Mouse (Mus musculus) heart, embryonic 13.5 days (tissue): Measurements from ENCODE around the gene Chn2. TPM values are rescaled to one million over a fixed set of nuclear protein-coding genes. Genes with fewer than 3 reads are reported as not detected.
A peak's percentile ranks its signal among the peaks of the same experiment; 100 is the strongest.
"Not testable (repeated sequence)": the region's sequence is repeated elsewhere in the genome, so short reads cannot be mapped to it uniquely, and the experiment has no call there.

ENCODE experiments used
- ATAC-seq: fragments of 200-750 bp; cut with Nextera tagmentation; 2 replicates; pipeline ENCODE4 v1.8.0; 2017; ENCODE audit warnings: moderate TSS enrichment; ENCODE audit not compliant: insufficient number of reproducible peaks, low FRiP score, low TSS enrichment; ENCODE audit errors: extremely low read depth
- H3K27ac ChIP-seq: fragments of 300-500 bp; sonication (generic); replicated peaks from 2 replicates; pipeline ENCODE4 v1.5.1; 2015; ENCODE audit warnings: moderate library complexity, mild to moderate bottlenecking, inconsistent platforms
- H3K27me3 ChIP-seq: fragments of 300-500 bp; sonication (generic); replicated peaks from 2 replicates; pipeline ENCODE4 v1.6.1; 2015; ENCODE audit warnings: mild to moderate bottlenecking, inconsistent platforms
- H3K36me3 ChIP-seq: fragments of 300-500 bp; sonication (generic); 2 replicates; pipeline ENCODE4 v1.6.1; 2015; ENCODE audit warnings: mild to moderate bottlenecking, inconsistent platforms
- H3K4me1 ChIP-seq: fragments of 300-500 bp; sonication (generic); 2 replicates; pipeline ENCODE4 v1.6.1; 2015; ENCODE audit warnings: inconsistent platforms
- H3K4me2 ChIP-seq: fragments of 300-500 bp; sonication (generic); 2 replicates; pipeline ENCODE4 v1.6.1; 2015; ENCODE audit warnings: inconsistent platforms, mild to moderate bottlenecking, moderate library complexity
- H3K4me3 ChIP-seq: fragments of 300-500 bp; sonication (generic); 2 replicates; pipeline ENCODE4 v1.5.1; 2015; ENCODE audit warnings: moderate library complexity, mild to moderate bottlenecking, inconsistent platforms
- H3K9ac ChIP-seq: fragments of 300-500 bp; sonication (generic); 2 replicates; pipeline ENCODE4 v1.6.1; 2015; ENCODE audit warnings: inconsistent platforms, mild to moderate bottlenecking, moderate library complexity
- H3K9me3 ChIP-seq: fragments of 300-500 bp; sonication (generic); 2 replicates; pipeline ENCODE4 v1.6.1; 2016; ENCODE audit warnings: inconsistent platforms
- WGBS: fragments of 180-500 bp; shearing (Covaris S2); methylation state at CpG from one replicate; pipeline ENCODE4 v1.1.7; 2015; ENCODE audit warnings: mixed read lengths; 5-methylcytosine and 5-hydroxymethylcytosine counted together
- polyA plus RNA-seq: library from polyadenylated mRNA; unstranded; fragments of >200 nt; fragmentation: Nextera tagmentation; extraction: Ambion mirVana; gene quantifications from 2 replicates; pipeline ENCODE4 v1.2.1, GENCODE M21; 2015

Gene Chn2
- polyA plus RNA-seq, 1 experiment from 2014 or later, result 8.7 TPM

DNA sequence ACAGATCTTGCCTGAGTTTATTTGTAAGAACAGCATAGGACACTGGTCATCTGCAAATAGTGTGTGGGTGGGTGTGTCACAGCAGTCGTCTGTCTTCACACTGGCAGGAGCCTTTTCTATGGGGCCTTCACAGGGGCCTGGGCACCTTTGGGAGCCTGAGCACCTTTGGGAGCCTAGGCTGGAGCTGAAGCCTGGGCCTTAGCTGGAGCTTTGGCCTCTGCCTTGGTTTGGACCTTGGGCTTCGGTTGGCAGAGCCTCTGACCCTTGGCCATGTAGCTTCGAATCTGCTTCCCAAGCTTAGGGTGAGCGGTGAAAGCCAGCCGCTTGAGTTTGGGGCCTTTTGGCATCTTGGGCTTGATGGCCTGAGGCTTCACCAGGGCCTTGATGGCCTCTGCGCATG, 137.7 kb downstream of the Chn2 start:
- H3K9me3 ChIP-seq, ATAC-seq: not testable (repeated sequence)
- WGBS, result 79% methylated on average over 6 of the region's 6 CpGs

DNA sequence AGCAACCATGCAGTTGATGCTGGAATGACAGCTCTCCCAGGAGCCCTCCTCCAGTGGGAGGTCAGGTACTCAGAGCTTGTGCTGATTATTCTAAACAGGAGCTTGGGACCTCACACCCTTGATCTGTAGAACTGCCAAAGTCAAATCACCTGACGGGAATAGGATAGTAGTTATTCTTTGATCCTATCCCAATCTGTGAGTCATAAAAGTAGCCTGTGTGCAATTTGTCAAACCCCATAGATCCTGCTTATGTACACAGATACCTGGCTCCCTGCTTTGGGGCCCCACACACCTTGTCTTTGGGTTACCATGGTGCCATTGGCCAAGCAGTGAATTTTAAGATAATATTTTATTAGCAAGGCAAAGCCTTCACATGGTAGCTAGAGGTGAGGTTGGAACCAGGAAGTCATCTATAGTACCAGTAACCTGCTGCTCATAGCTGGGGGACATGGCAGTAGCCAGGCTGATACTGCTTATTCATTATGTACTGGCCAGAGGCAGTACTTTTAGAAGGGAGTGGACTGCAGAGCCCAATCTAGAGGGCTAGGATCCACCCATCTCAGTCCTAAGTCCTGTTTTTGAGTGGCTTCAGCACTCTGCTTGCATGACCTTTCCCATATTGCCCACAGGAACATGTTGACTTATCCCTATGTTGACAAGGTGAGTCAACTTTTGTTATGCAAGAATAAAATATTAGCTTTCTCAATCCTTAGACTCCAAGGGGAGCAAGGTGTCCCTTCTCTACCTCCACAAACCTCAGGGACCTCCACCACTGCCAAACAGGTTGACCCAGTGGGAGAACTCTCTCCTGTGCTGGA, 139.9 kb downstream of the Chn2 start:
- H3K36me3 ChIP-seq, result no peaks in the 10 kb centered on the region
- H3K4me1 ChIP-seq, result peaks cover 14% of the 10 kb centered on the region
- no peak overlapping the region for H3K4me3 ChIP-seq
- no peak overlapping the region for H3K27ac ChIP-seq
- 68% methylated on average over 1 of the region's 1 CpGs for WGBS
- no peak overlapping the region for H3K4me2 ChIP-seq
- ATAC-seq, result no peak
- no peak overlapping the region for H3K9ac ChIP-seq
- no peaks in the 10 kb centered on the region for H3K27me3 ChIP-seq
- H3K9me3 ChIP-seq, result no peaks in the 10 kb centered on the region

More for the DNA sequence above, 137.7 kb downstream of the Chn2 start:
- not testable (repeated sequence) for H3K4me3 ChIP-seq, H3K36me3 ChIP-seq, H3K9ac ChIP-seq, H3K27ac ChIP-seq, H3K4me1 ChIP-seq, H3K27me3 ChIP-seq, H3K4me2 ChIP-seq

DNA sequence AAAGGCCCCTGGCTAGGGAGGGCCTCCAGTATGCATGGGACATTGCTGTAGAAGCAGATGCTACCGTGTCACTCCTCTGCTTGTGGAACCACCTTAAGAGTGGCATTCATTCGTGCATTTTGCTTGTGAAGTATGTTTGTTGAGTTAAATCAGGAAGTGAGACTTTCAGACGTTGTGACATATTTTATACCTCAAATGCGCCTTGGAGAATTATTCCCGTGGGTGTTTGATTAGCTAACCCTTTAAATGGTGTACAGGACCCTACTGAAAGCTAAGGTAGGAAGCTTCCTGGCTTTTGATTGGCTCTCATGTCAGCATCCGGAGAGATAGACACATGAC, 140.5 kb downstream of the Chn2 start:
- no peak for ATAC-seq
- no peaks in the 10 kb centered on the region for H3K36me3 ChIP-seq

DNA sequence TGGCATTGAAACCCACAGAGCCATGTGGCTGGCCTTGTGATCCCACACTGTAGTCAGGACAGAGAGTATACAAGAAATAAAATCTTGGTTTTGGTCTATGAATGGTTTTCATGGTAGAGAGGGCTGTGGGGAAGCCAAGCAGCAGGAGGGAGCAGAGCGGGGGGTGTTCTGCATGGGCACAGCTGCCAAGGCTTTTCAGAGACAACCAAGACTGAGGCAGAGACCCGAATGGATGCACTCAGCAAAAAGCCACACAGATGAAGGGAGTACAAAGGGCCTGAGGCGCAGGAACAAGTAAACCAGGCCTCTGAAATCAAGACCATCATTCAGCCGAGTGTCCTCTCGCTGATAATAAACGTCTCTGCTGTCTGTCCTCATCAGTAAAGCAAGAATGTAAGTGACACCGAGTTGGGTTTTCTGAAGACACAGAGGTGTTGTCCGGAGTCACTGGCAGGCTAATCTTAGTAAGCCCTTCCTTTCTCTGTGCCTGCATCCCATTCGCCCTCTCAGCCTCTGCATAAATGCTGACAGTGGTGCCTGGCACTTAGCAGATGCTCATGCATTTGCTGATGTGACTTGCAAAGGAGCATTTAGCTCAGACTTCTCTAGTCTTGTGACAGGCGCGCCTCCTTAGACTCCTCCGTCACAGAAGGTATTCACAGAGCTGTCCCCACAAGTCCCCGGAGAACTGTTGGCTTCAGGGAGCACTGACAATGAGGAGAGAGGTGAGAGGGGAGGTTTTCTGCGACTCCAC, 144.6 kb downstream of the Chn2 start:
- Histone ChIP-seq H3K4me1 (peaks cover 17% of the 10 kb centered on the region), H3K36me3 (no peaks in the 10 kb centered on the region), H3K27me3 (no peaks in the 10 kb centered on the region), H3K9ac (0 out of 2 replicates have a peak overlapping the region, but pooled peaks have one; percentile 7), H3K9me3 (no peaks in the 10 kb centered on the region), H3K4me3 (no peak overlapping the region), H3K27ac (no peak overlapping the region), H3K4me2 (no peak overlapping the region)
- 45% methylated on average over 14 of the region's 14 CpGs for WGBS
- ATAC-seq, result no peak

More for the DNA sequence above, 140.5 kb downstream of the Chn2 start:
- Histone ChIP-seq H3K27me3 (no peaks in the 10 kb centered on the region), H3K4me3 (no peak overlapping the region), H3K9ac (no peak overlapping the region), H3K9me3 (no peaks in the 10 kb centered on the region), H3K4me2 (no peak overlapping the region), H3K27ac (no peak overlapping the region), H3K4me1 (peaks cover 17% of the 10 kb centered on the region)
- 77% methylated on average over 6 of the region's 6 CpGs for WGBS

DNA sequence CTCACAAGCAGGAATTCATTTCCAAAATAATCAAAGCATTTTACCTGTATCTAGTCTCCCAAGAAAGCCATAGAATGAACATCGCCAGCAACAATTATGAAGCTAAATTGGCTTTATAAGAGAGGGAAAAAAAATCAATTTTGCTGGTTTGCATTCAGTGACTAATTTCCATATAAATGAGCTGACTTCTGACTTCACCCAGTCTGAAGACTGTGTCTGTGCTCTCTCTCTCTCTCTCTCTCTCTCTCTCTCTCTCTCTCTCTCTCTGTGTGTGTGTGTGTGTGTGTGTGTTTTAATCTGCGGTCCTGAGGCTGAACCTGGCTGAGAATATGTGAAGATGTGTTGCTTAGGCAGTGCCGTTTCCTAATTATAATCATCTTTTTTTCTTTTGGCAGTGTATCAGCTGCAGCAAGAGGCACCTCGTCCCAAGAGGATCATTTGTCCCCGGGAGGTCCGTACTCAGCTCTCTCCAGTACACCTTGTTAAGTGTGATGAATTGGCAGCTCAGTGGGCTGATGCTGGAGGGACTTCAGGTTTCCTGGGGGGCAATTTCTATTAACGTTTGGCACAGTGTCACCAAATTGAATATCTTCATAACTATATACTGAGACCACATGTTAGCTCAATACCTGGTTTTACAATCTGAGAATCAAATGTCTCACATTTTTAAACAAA, 154.4 kb downstream of the Chn2 start:
- WGBS, result 69% methylated on average over 7 of the region's 7 CpGs
- Histone ChIP-seq H3K36me3 (0 out of 2 replicates have a peak, but pooled peaks cover 2% of the 10 kb centered on the region), H3K27ac (no peak overlapping the region), H3K4me3 (no peak overlapping the region), H3K9me3 (no peaks in the 10 kb centered on the region), H3K9ac (no peak overlapping the region), H3K27me3 (no peaks in the 10 kb centered on the region), H3K4me2 (no peak overlapping the region), H3K4me1 (peaks cover under 1% of the 10 kb centered on the region; the same call in 1 of the 2 replicates)
- ATAC-seq, result no peak

DNA sequence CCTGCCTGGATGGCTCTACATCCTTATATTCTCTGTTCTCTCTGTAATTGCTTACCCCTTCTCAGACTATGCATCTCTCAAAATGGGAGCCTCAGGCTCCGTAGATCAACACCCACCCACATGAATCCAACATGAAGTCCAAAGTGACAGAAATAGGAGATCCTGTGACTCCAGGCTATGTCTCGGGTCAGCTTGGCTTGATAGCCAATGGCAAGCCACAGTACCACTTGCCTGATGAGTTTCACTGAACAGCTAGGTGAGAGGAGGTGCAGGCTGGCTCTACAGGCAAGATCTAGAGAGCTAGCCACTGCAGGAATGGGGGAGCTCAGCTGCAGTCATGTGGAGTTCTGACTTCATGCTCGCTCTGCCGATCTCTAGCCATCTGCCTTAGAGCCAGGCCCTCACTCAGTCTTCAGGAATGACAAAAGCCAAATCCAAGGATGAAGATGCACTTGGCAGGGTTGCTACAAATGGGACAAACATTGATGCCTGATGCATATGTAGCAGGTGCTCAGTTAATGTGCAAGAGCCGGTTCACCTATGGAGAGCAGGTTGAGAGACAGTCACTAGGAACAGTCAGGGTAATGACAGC, 158.6 kb downstream of the Chn2 start:
- H3K27me3 ChIP-seq, result no peaks in the 10 kb centered on the region
- no peak overlapping the region for H3K4me2 ChIP-seq
- no peak for ATAC-seq
- H3K9ac ChIP-seq, result no peak overlapping the region
- H3K9me3 ChIP-seq, result no peaks in the 10 kb centered on the region
- H3K36me3 ChIP-seq, result 0 out of 2 replicates have a peak, but pooled peaks cover 2% of the 10 kb centered on the region
- H3K4me1 ChIP-seq, result peaks cover 19% of the 10 kb centered on the region
- 81% methylated on average over 5 of the region's 5 CpGs for WGBS
- H3K27ac ChIP-seq, result no peak overlapping the region
- no peak overlapping the region for H3K4me3 ChIP-seq

DNA sequence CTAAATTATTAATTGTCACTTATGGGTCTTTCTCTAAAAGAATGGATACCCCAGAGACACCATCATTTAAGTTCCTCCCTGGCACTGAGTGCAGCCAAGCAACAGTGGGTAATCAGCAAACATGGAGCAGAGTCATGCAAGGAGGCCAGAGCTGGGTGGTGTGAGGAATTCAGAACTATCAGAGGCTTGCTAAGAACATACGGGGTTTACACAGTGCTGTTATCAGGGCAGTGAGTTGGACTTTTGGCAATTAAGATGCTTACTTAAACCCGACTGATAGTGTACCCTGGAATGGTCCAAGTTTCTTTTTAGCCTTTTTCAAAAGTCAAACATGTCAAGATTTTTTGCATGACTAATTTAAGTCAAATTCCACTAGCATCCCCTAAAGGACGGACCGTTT, 160.2 kb downstream of the Chn2 start:
- peaks cover 34% of the 10 kb centered on the region for H3K4me1 ChIP-seq
- ATAC-seq, result no peak
- no peak overlapping the region for H3K27ac ChIP-seq
- 0 out of 2 replicates have a peak overlapping the region, but pooled peaks have one; percentile 7 for H3K4me2 ChIP-seq
- H3K9ac ChIP-seq, result no peak overlapping the region
- no peaks in the 10 kb centered on the region for H3K36me3 ChIP-seq
- no peaks in the 10 kb centered on the region for H3K9me3 ChIP-seq
- no peaks in the 10 kb centered on the region for H3K27me3 ChIP-seq
- no peak overlapping the region for H3K4me3 ChIP-seq
- 34% methylated on average over 4 of the region's 4 CpGs for WGBS

DNA sequence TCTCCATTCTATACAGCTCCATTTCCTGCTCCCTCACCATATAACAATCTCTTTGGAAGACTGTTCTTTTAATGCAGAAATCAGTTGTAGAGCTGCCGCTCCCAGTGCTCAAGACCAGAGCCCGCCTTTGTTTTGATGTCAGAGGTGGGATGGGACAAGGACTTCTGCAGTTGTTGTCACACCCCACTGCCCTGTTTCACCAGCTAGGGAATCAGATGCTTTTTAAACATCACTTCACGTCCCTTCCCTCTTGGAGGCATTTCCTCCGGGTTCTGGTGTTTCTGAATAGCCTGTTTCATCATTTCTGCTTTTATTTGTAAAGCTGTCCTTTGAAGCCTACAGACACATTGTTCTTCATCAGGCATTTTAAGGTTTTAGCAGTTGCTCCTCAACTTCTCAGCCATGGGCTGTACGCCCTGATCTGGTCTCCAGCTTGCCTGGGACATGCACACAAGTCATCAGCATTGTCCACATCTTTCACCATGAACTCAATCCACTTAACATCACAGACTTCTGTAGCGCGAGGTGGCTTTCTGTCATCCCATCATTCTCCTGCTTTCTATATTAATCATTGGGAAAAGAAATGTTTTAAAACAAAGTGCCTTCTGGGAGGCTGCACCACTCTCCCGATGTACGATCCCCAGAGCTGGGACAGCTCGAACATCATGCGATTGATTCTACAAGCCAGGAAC, 160.8 kb downstream of the Chn2 start:
- Histone ChIP-seq H3K4me3 (no peak overlapping the region), H3K4me1 (peaks cover 41% of the 10 kb centered on the region), H3K9ac (no peak overlapping the region), H3K27me3 (no peaks in the 10 kb centered on the region), H3K27ac (peak overlapping the region; percentile 36; the same call in 1 of the 2 replicates), H3K9me3 (no peaks in the 10 kb centered on the region), H3K4me2 (0 out of 2 replicates have a peak overlapping the region, but pooled peaks have one; percentile 7), H3K36me3 (no peaks in the 10 kb centered on the region)
- WGBS, result 84% methylated on average over 11 of the region's 11 CpGs
- ATAC-seq, result no peak

DNA sequence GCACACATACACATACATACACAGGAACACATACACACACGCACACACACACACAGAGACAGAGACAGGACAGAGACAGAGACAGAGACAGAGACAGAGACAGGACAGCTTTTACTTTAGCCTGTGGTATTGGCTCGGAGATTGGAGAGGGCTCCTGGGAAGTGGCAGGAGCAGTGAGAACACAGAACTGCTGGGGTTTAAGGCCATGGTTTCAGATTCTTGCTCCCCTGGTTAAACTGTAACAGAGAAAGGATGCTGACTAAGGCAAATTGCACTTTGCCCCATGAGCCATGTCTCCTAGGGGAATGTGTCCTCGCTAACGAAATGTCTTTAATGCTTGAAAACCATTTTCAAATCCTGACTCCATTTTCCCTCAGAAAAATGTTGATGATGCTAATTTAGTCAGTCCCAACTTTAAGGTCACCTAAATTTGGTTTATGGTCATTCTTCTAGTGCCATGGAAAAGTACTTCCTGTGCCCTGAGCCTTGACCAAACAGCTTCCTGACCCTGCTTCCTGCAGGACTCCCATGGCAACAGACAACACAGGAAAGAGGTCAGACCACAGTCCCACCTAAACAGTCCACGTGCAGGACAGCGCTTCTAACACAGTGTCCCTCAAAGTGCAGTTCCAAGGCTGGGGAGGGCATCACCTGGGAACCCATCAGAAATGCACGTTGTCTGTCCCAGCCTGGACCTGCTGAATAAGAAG, 163.1 kb downstream of the Chn2 start:
- no peak overlapping the region for H3K4me3 ChIP-seq
- ATAC-seq, result no peak
- no peaks in the 10 kb centered on the region for H3K9me3 ChIP-seq
- peaks cover 46% of the 10 kb centered on the region for H3K4me1 ChIP-seq
- H3K27ac ChIP-seq, result no peak overlapping the region
- H3K4me2 ChIP-seq, result no peak overlapping the region
- 70% methylated on average over 7 of the region's 7 CpGs for WGBS
- H3K9ac ChIP-seq, result no peak overlapping the region
- H3K36me3 ChIP-seq, result no peaks in the 10 kb centered on the region
- no peaks in the 10 kb centered on the region for H3K27me3 ChIP-seq

DNA sequence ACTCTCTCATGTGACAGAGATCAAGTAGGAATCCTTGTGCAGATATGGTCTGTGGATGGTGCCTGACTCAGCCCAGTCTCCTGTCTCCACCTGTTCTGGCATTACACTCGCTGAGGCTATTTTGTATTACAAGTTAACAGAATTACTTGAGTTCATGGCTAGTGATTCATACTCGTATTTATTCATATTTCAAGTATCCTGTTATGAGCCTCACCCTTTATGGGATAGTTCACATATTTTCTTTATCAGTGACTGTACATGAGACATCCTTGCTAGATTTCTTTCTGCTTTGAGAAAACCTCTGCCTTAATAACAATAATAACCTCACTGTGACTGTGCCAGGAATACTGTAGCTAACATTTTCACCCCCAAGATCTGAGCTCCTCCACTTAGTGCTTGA, 164.0 kb downstream of the Chn2 start:
- no peak overlapping the region for H3K9ac ChIP-seq
- ATAC-seq, result no peak
- no peaks in the 10 kb centered on the region for H3K36me3 ChIP-seq
- no peak overlapping the region for H3K4me3 ChIP-seq
- peaks cover 46% of the 10 kb centered on the region for H3K4me1 ChIP-seq
- no peaks in the 10 kb centered on the region for H3K9me3 ChIP-seq
- H3K27me3 ChIP-seq, result no peaks in the 10 kb centered on the region
- 63% methylated on average over 2 of the region's 2 CpGs for WGBS
- H3K4me2 ChIP-seq, result no peak overlapping the region
- no peak overlapping the region for H3K27ac ChIP-seq
